Mouse (Mus musculus): ENCODE measurements around the gene Ubxn7. TPM values are rescaled to one million over a fixed set of nuclear protein-coding genes. Genes with fewer than 3 reads are reported as not detected.

The Ubxn7 gene
- polyA plus RNA-seq, 1 experiment: not detected

- Histone ChIP-seq H3K27ac (ENCODE audit: insufficient read depth, low read depth, low read length) (no peak overlapping the region), H3K4me1 (ENCODE audit: control insufficient read depth, insufficient read depth, low read length) (peaks cover 6% of the 10 kb centered on the region), H3K4me3 (ENCODE audit: insufficient read depth, low read depth, low read length) (no peak overlapping the region)
- no peak for TF ChIP-seq CTCF (IDR thresholded peaks at IDR 0.05; ENCODE audit: insufficient read depth, low read depth, low read length)
- TF ChIP-seq POLR2A (IDR thresholded peaks at IDR 0.05; ENCODE audit: insufficient read depth, low read depth, low read length): no peak
These were observed 102.6 kb downstream of the Ubxn7 start for GRCm38 (mm10) chr16:32434691-32435090.

- H3K4me3 ChIP-seq (ENCODE audit: insufficient read depth, low read depth, low read length): no peak overlapping the region
- no peak overlapping the region for H3K27ac ChIP-seq (ENCODE audit: insufficient read depth, low read depth, low read length)
- TF ChIP-seq CTCF (IDR thresholded peaks at IDR 0.05; ENCODE audit: insufficient read depth, low read depth, low read length) (no peak), POLR2A (IDR thresholded peaks at IDR 0.05; ENCODE audit: insufficient read depth, low read depth, low read length) (no peak)
- peaks cover 2% of the 10 kb centered on the region; the same call in 1 of the 2 replicates for H3K4me1 ChIP-seq (ENCODE audit: control insufficient read depth, insufficient read depth, low read length)
- 66% methylated on average over 1 of the region's 1 CpGs for WGBS
These were observed 104.6 kb downstream of the Ubxn7 start for GRCm38 (mm10) chr16:32436657-32437056.

DNA sequence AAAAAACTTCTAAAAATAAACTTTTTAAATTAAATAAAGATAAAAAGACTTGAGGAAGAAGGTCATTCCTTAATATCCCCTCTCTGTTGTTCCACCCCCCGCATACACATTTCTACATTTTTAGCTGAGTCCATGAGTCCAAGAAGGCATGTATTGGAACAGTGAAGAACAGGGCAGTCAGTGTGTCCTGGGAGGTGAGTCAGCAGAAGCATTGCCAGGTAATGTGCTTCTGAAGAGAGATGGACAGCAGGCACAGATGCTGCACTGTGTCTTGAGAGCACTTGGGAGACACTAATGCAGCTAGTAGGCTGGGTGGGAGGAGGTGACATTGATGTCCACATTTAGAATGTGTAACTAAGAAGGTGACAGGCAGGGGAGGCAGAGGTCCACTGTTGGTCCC is 105.2 kb downstream of the Ubxn7 start:
- 96% methylated on average over 1 of the region's 1 CpGs for whole genome bisulfite sequencing
- Histone ChIP-seq H3K4me1 (ENCODE audit: control insufficient read depth, insufficient read depth, low read length) (peaks cover 2% of the 10 kb centered on the region; the same call in 1 of the 2 replicates), H3K4me3 (ENCODE audit: insufficient read depth, low read depth, low read length) (no peak overlapping the region), H3K27ac (ENCODE audit: insufficient read depth, low read depth, low read length) (no peak overlapping the region)
- TF ChIP-seq POLR2A (IDR thresholded peaks at IDR 0.05; ENCODE audit: insufficient read depth, low read depth, low read length) (no peak), CTCF (IDR thresholded peaks at IDR 0.05; ENCODE audit: insufficient read depth, low read depth, low read length) (no peak)

DNA sequence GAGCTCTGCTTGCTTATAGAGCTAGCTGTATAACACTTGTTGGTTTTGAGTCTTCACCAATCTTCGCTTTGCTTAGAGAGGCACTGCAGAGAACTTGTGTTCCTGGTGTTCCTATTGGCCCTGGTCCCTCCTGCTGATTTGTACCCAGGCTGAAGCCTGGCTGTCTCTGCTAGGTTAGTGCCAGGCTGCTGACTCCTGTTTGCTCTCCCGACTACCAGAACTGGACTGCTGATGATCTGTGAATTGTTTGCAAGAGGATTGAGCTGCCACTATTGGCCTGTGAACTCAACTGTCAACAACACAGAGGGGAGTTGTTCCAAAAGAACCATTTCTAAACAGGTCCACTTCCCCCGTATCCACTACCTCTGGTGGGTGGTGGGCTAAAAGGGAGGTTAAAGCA is 109.4 kb downstream of the Ubxn7 start:
- TF ChIP-seq CTCF (IDR thresholded peaks at IDR 0.05; ENCODE audit: insufficient read depth, low read depth, low read length) (no peak), POLR2A (IDR thresholded peaks at IDR 0.05; ENCODE audit: insufficient read depth, low read depth, low read length) (no peak)

More for the DNA sequence above, 109.4 kb downstream of the Ubxn7 start:
- WGBS: 80% methylated on average over 3 of the region's 3 CpGs
- no peaks in the 10 kb centered on the region for H3K4me1 ChIP-seq (ENCODE audit: control insufficient read depth, insufficient read depth, low read length)
- no peak overlapping the region for H3K4me3 ChIP-seq (ENCODE audit: insufficient read depth, low read depth, low read length)
- H3K27ac ChIP-seq (ENCODE audit: insufficient read depth, low read depth, low read length): no peak overlapping the region

Other genes starting within 250 kb of the Ubxn7 start
- gene Pigx, start 232.5 kb upstream of the Ubxn7 start, polyA plus RNA-seq (2012; ENCODE audit: insufficient read depth, insufficient read length, low replicate concordance, missing spikeins): not detected in 2 replicates
- gene Cep19, start 232.5 kb upstream of the Ubxn7 start, polyA plus RNA-seq (2012; ENCODE audit: insufficient read depth, insufficient read length, low replicate concordance, missing spikeins): 179 TPM in 1 of 2 replicates, not detected in the other
- not detected in 2 replicates for gene Nrros, start 166.7 kb upstream of the Ubxn7 start, polyA plus RNA-seq (2012; ENCODE audit: insufficient read depth, insufficient read length, low replicate concordance, missing spikeins)
- not detected in 2 replicates for gene Bex6, start 152.4 kb upstream of the Ubxn7 start, polyA plus RNA-seq (2012; ENCODE audit: insufficient read depth, insufficient read length, low replicate concordance, missing spikeins)
- not detected in 2 replicates for gene Fbxo45, start 85.1 kb upstream of the Ubxn7 start, polyA plus RNA-seq (2012; ENCODE audit: insufficient read depth, insufficient read length, low replicate concordance, missing spikeins)
- gene Wdr53, start 85.0 kb upstream of the Ubxn7 start, polyA plus RNA-seq (2012; ENCODE audit: insufficient read depth, insufficient read length, low replicate concordance, missing spikeins): not detected in 2 replicates
- gene Smco1, start 60.8 kb upstream of the Ubxn7 start, polyA plus RNA-seq (2012; ENCODE audit: insufficient read depth, insufficient read length, low replicate concordance, missing spikeins): not detected in 2 replicates
- not detected in 2 replicates for gene Rnf168, start 54.8 kb upstream of the Ubxn7 start, polyA plus RNA-seq (2012; ENCODE audit: insufficient read depth, insufficient read length, low replicate concordance, missing spikeins)
- not detected in 2 replicates for gene Tm4sf19, start 68.2 kb downstream of the Ubxn7 start, polyA plus RNA-seq (2012; ENCODE audit: insufficient read depth, insufficient read length, low replicate concordance, missing spikeins)
- gene Tctex1d2, start 87.4 kb downstream of the Ubxn7 start, polyA plus RNA-seq (2012; ENCODE audit: insufficient read depth, insufficient read length, low replicate concordance, missing spikeins): not detected in 2 replicates
- gene Pcyt1a, start 98.7 kb downstream of the Ubxn7 start, polyA plus RNA-seq (2012; ENCODE audit: insufficient read depth, insufficient read length, low replicate concordance, missing spikeins): not detected in 2 replicates
- not detected in 2 replicates for gene Slc51a, start 155.6 kb downstream of the Ubxn7 start, polyA plus RNA-seq (2012; ENCODE audit: insufficient read depth, insufficient read length, low replicate concordance, missing spikeins)
- not detected in 2 replicates for gene Zdhhc19, start 164.0 kb downstream of the Ubxn7 start, polyA plus RNA-seq (2012; ENCODE audit: insufficient read depth, insufficient read length, low replicate concordance, missing spikeins)